Mouse (Mus musculus): ENCODE results near the gene Snx7. TPM values are rescaled to one million over a fixed set of nuclear protein-coding genes. Genes with fewer than 3 reads are reported as not detected.

The Snx7 gene
- polyA plus RNA-seq (2015; fragmentation: Nextera tagmentation; extraction: Ambion mirVana): 17.7 and 19.0 TPM in 2 replicates

DNA sequence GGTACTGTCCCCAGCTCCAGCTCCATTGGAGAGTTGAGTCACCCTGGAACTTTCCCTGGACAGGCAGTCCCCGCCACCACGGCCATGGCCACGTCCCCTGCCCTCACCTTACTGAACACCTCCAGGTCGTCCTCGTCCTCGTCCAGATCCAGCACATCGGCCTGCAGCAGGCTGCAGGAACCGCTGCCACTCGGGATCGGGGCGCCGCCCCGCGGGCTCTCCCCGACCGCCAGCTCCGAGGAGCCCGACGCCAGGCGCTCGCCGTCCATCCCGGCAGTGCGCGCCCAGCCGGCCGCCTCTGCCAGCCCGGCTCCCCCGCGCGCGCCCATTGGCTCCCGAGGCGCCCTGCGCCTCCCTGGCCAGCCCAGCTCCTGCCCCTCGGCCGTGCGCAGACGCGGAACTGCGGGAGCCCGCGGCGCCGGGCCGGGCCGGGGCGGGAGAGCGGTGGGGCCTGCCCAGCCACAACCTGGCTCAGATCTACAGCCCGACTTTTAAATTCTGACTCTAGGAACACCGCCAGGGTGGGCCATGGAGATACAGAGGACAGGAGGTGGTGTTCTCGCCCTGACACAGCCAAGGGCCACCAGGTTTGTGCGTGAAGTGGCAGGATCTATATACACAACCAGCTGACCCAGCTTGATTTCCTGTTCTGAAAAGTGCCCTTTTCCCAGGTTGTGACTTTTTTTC lies at the start of gene Snx7:
TSS of gene Snx7 (minus strand) at position 300 of the 687 bp plus-strand sequence.
- ATAC-seq (ENCODE audit: low read depth): peak; percentile 100
- Histone ChIP-seq H3K4me3 (peak within 1 kb of the TSS; percentile 52), H3K27me3 (no peaks in the 10 kb centered on the region), H3K36me3 (no peaks in the 10 kb centered on the region), H3K9me3 (no peaks in the 10 kb centered on the region), H3K27ac (replicated peaks) (peak within 1 kb of the TSS; percentile 62; the same call in 1 of the 2 replicates), H3K4me1 (replicated peaks) (peaks cover 13% of the 10 kb centered on the region), H3K4me2 (peak within 1 kb of the TSS; percentile 67), H3K9ac (peak within 1 kb of the TSS; percentile 77)
- WGBS: under 1% methylated on average over 53 of the region's 53 CpGs

DNA sequence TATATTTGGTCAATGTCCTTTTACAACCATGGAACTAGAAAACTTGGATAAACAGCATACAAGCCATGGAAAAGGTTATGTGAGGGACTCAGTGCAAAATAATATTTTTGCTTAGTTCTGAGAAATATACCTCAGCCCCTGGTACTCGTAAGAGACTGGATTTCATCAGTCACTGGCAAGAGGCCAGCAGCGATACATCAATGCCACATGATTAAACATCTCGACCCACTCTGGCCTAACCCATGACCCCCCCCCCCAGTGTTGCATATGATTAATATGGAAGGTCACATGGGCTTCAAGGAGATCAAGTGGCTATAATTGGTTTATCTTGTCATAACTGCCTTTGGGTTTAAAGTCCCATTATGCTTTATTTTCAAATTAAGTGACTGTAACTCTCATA lies 46.7 kb upstream of the Snx7 start:
- WGBS: 74% methylated on average over 3 of the region's 3 CpGs
- H3K9me3 ChIP-seq: no peaks in the 10 kb centered on the region
- H3K9ac ChIP-seq: no peak overlapping the region
- H3K4me3 ChIP-seq: no peak overlapping the region
- H3K4me1 ChIP-seq (replicated peaks): no peaks in the 10 kb centered on the region
- no peak overlapping the region for H3K4me2 ChIP-seq
- H3K27me3 ChIP-seq: no peaks in the 10 kb centered on the region
- no peaks in the 10 kb centered on the region for H3K36me3 ChIP-seq
- no peak overlapping the region for H3K27ac ChIP-seq (replicated peaks)
- no peak for ATAC-seq (ENCODE audit: low read depth)

DNA sequence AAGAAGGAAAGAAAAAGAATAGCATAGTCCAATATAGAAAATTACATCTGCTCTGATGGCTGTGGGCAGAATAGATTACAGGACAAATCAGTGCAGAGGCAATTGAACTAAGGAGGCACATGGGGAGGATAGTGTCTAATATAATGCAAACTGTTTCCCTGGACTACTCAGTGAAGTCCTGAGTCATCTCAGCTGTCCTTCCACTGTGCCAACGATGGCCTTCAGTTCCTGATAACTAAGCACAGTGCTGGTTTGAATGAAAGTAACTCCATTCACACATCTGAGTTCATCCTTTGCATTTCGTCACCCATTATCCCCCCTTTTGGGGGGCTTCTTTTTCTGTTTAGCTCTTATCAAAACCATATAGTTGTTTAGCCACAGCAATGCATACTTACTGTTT lies 25.0 kb upstream of the Snx7 start:
- ATAC-seq (ENCODE audit: low read depth): no peak
- H3K36me3 ChIP-seq: no peaks in the 10 kb centered on the region
- H3K27ac ChIP-seq (replicated peaks): no peak overlapping the region
- H3K9ac ChIP-seq: no peak overlapping the region
- no peak overlapping the region for H3K4me2 ChIP-seq
- WGBS: 73% methylated on average over 2 of the region's 2 CpGs
- H3K4me1 ChIP-seq (replicated peaks): no peaks in the 10 kb centered on the region
- H3K27me3 ChIP-seq: no peaks in the 10 kb centered on the region
- H3K9me3 ChIP-seq: no peaks in the 10 kb centered on the region
- H3K4me3 ChIP-seq: no peak overlapping the region

DNA sequence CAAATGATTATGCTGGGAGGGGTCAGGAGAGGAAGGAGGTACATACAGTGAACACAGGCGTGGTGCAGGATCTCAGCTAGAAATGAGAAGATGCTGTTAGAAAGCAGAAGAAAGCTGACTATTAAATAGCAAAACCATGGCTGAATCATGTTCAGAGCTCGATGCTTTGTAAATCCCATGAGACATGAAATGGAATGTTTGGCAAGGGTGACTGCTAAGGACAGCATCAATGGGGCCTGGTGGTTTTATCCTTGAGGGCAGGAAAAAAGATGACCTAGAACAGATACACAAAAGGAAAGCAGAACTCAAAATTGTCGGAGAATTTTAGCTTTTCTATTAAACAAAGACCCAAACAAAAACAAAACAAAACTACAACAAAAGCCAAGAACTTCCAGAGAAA lies 6.7 kb upstream of the Snx7 start:
- no peak overlapping the region for H3K27ac ChIP-seq (replicated peaks)
- no peak overlapping the region for H3K4me3 ChIP-seq
- H3K9me3 ChIP-seq: no peaks in the 10 kb centered on the region
- 85% methylated on average over 3 of the region's 3 CpGs for WGBS
- ATAC-seq (ENCODE audit: low read depth): no peak
- H3K36me3 ChIP-seq: no peaks in the 10 kb centered on the region
- H3K4me1 ChIP-seq (replicated peaks): no peaks in the 10 kb centered on the region
- no peaks in the 10 kb centered on the region for H3K27me3 ChIP-seq
- H3K9ac ChIP-seq: no peak overlapping the region
- H3K4me2 ChIP-seq: no peak overlapping the region

DNA sequence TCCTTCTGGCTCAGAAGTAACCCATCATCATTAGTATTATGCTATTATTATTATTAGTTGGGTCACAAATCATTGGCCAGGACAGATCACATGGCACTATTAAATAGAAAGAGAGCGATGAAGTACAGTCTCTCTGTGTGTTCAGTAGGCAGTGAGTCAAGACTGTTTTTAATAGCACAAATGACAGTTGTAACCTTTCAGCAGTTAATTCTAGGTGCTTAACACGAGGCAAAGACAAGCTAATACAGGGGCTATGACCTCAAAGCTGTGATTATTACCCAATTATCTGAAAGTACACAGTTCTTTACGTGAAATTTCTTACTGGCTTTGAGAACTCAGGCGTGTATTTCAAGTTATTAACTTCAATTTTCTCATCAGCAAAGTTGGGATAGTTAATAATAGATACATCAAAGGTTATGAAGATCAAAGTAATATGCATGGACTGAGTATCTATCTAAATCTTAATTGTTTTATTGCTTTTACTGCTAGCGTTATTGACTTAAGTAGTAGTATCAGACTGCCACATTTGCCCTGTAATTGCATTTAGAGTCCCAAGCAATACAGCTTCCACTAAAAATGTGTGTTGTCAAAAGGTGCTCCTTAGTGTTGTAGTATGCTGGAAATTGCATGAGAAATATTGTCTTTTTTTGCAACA lies 4.6 kb upstream of the Snx7 start:
- no peak overlapping the region for H3K27ac ChIP-seq (replicated peaks)
- no peaks in the 10 kb centered on the region for H3K9me3 ChIP-seq
- no peak overlapping the region for H3K9ac ChIP-seq
- ATAC-seq (ENCODE audit: low read depth): no peak
- no peaks in the 10 kb centered on the region for H3K27me3 ChIP-seq
- no peaks in the 10 kb centered on the region for H3K36me3 ChIP-seq
- no peak overlapping the region for H3K4me3 ChIP-seq
- 63% methylated on average over 5 of the region's 5 CpGs for WGBS
- H3K4me1 ChIP-seq (replicated peaks): peaks cover 8% of the 10 kb centered on the region
- no peak overlapping the region for H3K4me2 ChIP-seq

DNA sequence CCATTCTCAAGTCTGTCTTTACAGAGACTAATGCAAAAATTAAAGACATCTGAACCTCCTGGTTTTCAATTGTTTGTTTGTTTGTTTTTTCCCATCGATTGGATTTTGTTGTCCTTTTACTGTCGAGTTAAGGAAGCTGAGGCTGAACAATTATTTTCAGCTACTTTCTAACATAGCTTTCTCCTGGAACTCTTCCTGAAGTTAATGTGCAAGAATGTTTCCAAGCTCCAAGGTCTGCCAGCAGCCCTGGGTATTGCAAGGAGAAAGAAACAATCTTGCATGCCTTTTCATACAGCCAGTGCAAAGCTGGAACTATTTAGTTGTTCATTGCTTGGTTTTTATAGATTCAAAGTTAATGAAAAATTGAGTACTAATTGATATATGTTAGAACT lies 584 bp upstream of the Snx7 start:
- Histone ChIP-seq H3K4me3 (peak overlapping the region; percentile 52), H3K27me3 (no peaks in the 10 kb centered on the region), H3K4me2 (peak overlapping the region; percentile 67), H3K9ac (peak overlapping the region; percentile 77), H3K27ac (replicated peaks) (no peak overlapping the region; the same call in 1 of the 2 replicates), H3K4me1 (replicated peaks) (peaks cover 13% of the 10 kb centered on the region), H3K9me3 (no peaks in the 10 kb centered on the region), H3K36me3 (no peaks in the 10 kb centered on the region)
- ATAC-seq (ENCODE audit: low read depth): no peak
- 28% methylated on average over 2 of the region's 2 CpGs for WGBS

DNA sequence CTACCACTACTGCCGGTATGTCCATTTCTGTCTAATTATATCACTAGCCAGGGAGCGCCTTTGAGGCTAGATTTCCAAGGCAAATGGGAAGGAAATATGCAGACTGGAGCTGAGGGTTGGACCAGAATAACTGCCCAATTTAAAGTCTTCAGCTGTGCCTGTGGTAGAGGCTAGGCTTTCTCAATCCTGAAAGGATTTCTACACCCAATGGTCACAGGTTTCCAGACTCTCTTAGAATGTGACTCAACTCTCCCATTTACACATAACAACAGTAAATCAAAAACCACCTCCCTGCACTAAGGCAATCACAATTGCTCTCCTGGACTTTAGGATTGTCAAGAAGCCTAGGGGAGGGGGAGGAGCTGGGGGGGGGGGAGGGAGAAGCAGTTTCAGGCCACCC lies 645 bp downstream of the Snx7 start:
- H3K4me2 ChIP-seq: peak overlapping the region; percentile 67
- H3K4me1 ChIP-seq (replicated peaks): peaks cover 13% of the 10 kb centered on the region
- WGBS: 76% methylated on average over 2 of the region's 2 CpGs
- no peak overlapping the region for H3K27ac ChIP-seq (replicated peaks)
- H3K27me3 ChIP-seq: no peaks in the 10 kb centered on the region
- H3K4me3 ChIP-seq: peak overlapping the region; percentile 52
- H3K36me3 ChIP-seq: no peaks in the 10 kb centered on the region
- H3K9ac ChIP-seq: peak overlapping the region; percentile 77
- H3K9me3 ChIP-seq: no peaks in the 10 kb centered on the region
- peak; percentile 29; the same call in 1 of the 2 replicates for ATAC-seq (ENCODE audit: low read depth)

DNA sequence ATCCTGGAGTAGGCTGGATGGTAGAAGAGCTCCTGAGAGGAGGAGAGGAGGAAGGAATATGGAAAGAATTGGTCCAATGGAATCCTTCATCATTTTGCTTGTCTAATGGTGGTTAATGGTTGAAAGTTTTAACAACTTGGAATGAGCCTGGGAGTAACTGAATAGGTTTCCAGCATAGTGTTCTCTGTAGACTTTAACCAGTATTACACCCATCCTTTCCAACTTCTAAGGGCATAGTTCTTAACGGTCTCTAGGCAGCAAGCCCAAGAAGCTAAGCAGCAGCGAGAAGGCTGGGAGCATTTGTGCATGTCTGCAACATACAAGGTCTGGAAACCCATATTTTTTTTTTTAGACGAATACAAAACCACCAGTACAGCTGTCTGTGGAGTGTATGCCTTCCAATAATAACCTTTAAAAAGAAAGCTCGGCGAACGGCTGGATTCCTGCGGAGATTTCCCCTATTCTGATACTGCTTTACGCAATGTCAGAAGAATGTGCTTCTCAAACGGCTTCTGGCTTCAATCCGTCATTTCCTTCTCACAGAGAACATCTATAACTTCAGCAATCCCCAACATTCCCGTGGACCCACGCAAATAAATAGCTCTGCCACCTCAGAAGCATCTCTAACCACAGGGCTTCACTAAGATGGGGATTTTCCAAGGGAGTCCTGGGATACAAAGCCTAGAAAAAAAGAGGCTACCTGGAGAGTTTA lies 1.9 kb downstream of the Snx7 start:
- no peak overlapping the region for H3K27ac ChIP-seq (replicated peaks)
- no peaks in the 10 kb centered on the region for H3K9me3 ChIP-seq
- H3K4me2 ChIP-seq: peak overlapping the region; percentile 67
- no peaks in the 10 kb centered on the region for H3K36me3 ChIP-seq
- WGBS: 68% methylated on average over 12 of the region's 12 CpGs
- H3K4me3 ChIP-seq: no peak overlapping the region
- no peak overlapping the region for H3K9ac ChIP-seq
- no peak for ATAC-seq (ENCODE audit: low read depth)
- no peaks in the 10 kb centered on the region for H3K27me3 ChIP-seq
- H3K4me1 ChIP-seq (replicated peaks): peaks cover 13% of the 10 kb centered on the region

DNA sequence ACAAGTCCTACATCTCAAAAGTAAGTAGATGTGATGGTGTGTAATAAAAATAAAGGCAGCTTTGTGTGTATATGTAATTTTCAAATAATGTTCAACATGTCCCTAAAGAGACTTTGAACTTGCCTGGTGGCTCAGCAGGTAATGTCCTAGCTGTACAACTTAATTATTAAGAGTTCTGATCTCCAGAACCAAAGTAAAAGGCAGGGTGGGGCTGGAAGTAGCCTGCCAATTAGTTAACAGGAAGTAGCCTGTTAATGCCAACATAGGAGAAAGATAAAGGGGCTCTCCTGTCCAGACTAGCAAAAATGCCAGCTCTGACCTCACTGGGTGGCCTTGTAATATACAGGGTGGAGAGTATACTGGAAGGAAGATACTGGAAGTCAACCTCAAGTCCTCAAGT lies 3.1 kb downstream of the Snx7 start:
- Histone ChIP-seq H3K27me3 (no peaks in the 10 kb centered on the region), H3K9me3 (no peaks in the 10 kb centered on the region), H3K9ac (no peak overlapping the region), H3K4me3 (no peak overlapping the region), H3K36me3 (no peaks in the 10 kb centered on the region), H3K4me2 (no peak overlapping the region), H3K27ac (replicated peaks) (no peak overlapping the region), H3K4me1 (replicated peaks) (peaks cover 13% of the 10 kb centered on the region)
- no peak for ATAC-seq (ENCODE audit: low read depth)

DNA sequence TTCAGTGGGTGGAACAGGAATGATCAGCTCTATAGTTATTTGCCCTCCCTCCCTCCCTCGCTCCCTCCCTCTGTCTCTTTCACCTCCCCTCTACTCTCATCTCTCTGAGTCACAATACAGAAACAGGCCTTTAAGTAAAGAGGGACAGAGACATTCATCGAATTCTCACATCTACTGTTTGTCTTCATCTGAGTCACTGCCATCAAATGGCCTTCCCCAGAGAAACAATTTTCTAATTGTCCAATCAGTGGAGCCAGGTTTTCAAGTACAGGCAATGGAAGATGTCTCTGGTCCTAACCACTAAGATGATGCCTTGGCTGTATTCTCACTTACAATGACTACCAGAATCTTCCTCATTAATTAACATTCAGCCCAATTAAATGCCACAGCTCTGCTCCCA lies 5.8 kb downstream of the Snx7 start:
- 77% methylated on average over 2 of the region's 2 CpGs for WGBS

DNA sequence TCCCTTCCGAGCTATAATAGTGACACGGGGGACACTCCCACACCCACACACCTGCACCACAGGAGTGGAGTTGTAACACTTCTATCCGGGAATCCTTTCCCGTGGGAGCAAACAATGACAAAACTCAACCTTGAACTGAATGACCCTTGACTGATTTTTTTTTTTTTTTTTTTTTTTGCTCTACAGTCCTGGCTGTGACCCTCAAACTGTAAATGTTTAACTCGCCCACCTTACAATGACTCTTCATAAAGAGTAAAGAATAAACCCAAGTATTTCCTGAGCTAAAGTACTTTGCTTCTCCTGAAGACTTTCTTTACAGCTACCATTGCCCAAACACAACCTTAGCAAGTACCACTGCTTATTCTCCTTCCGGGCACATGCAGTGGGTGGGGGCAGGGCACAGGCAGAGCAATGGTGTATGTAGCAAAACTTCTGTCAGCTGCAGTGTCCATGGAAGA lies 6.7 kb downstream of the Snx7 start:
- WGBS: 88% methylated on average over 6 of the region's 6 CpGs
- Histone ChIP-seq H3K27me3 (no peaks in the 10 kb centered on the region), H3K9me3 (0 out of 2 replicates have a peak, but pooled peaks cover 4% of the 10 kb centered on the region), H3K4me2 (no peak overlapping the region), H3K36me3 (no peaks in the 10 kb centered on the region), H3K9ac (no peak overlapping the region), H3K4me3 (no peak overlapping the region), H3K27ac (replicated peaks) (no peak overlapping the region), H3K4me1 (replicated peaks) (no peaks in the 10 kb centered on the region)
- no peak for ATAC-seq (ENCODE audit: low read depth)

More for the DNA sequence above, 5.8 kb downstream of the Snx7 start:
- Histone ChIP-seq H3K27ac (replicated peaks) (no peak overlapping the region), H3K4me2 (no peak overlapping the region), H3K4me1 (replicated peaks) (peaks cover 1% of the 10 kb centered on the region; the same call in 1 of the 2 replicates), H3K9ac (no peak overlapping the region), H3K36me3 (no peaks in the 10 kb centered on the region), H3K4me3 (no peak overlapping the region), H3K27me3 (no peaks in the 10 kb centered on the region), H3K9me3 (0 out of 2 replicates have a peak, but pooled peaks cover 4% of the 10 kb centered on the region)
- ATAC-seq (ENCODE audit: low read depth): no peak

DNA sequence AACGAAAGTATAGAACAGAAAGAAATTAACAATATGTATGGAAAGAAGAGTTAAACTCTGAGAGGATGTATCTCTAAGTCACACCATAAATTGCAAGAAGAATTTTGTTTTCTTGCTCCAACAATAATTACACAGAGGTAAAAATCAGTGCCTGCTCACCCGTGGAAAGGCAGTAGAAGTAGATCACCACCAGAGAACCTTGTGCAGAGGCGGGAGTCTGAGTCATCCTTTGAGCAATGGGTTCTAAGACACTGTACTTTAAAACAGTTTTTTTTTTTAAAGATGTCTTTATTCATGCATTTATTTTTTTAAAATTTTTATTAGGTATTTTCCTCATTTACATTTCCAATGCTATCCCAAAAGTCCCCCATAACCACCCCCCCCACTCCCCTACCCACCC lies 9.7 kb downstream of the Snx7 start:
- Histone ChIP-seq H3K9me3 (0 out of 2 replicates have a peak, but pooled peaks cover 4% of the 10 kb centered on the region), H3K4me3 (no peak overlapping the region), H3K27ac (replicated peaks) (no peak overlapping the region), H3K4me2 (no peak overlapping the region), H3K27me3 (no peaks in the 10 kb centered on the region), H3K4me1 (replicated peaks) (no peaks in the 10 kb centered on the region), H3K36me3 (no peaks in the 10 kb centered on the region), H3K9ac (no peak overlapping the region)
- WGBS: 95% methylated on average over 3 of the region's 3 CpGs
- no peak for ATAC-seq (ENCODE audit: low read depth)

Data from neural tube, embryonic 13.5 days (tissue).